Mouse (Mus musculus): ENCODE data around the gene Fbxw7. TPM values are rescaled to one million over a fixed set of nuclear protein-coding genes. Genes with fewer than 3 reads are reported as not detected.

The Fbxw7 gene
- polyA plus RNA-seq, 1 experiment from 2014 or later = 15.5 TPM

- no peak overlapping the region for H3K27ac ChIP-seq (ENCODE audit: low read depth, low read length)
- no peak for DNase-seq (ENCODE audit: low spot score, missing footprints)
- no peaks in the 10 kb centered on the region; the same call in 1 of the 2 replicates for H3K9me3 ChIP-seq (ENCODE audit: control insufficient read depth, low read length)
- H3K36me3 ChIP-seq (ENCODE audit: control insufficient read depth, insufficient read depth, low read length) = no peaks in the 10 kb centered on the region
- no peaks in the 10 kb centered on the region for H3K27me3 ChIP-seq (ENCODE audit: control insufficient read depth, insufficient read depth, low read length)
- ATAC-seq (ENCODE audit: low FRiP score) = no peak
- H3K4me1 ChIP-seq (ENCODE audit: control insufficient read depth, insufficient read depth, low read length) = no peaks in the 10 kb centered on the region
- 91% methylated on average over 4 of the region's 4 CpGs for WGBS
- no peak overlapping the region for H3K4me2 ChIP-seq
- H3K4me3 ChIP-seq (ENCODE audit: low read depth, low read length) = no peak overlapping the region
- H3K9ac ChIP-seq (ENCODE audit: low read length) = no peak overlapping the region
Observed at GRCm38 (mm10) chr3:84787914-84788313, 27.2 kb upstream of the Fbxw7 start.

GRCm38 (mm10) chr3:84804036-84804435 lies 11.0 kb upstream of the Fbxw7 start:
- H3K4me3 ChIP-seq (ENCODE audit: low read depth, low read length) = no peak overlapping the region
- ATAC-seq (ENCODE audit: low FRiP score) = no peak
- H3K9me3 ChIP-seq (ENCODE audit: control insufficient read depth, low read length) = no peaks in the 10 kb centered on the region
- WGBS = 75% methylated on average over 9 of the region's 9 CpGs
- no peak overlapping the region for H3K4me2 ChIP-seq
- no peak overlapping the region for H3K9ac ChIP-seq (ENCODE audit: low read length)
- H3K4me1 ChIP-seq (ENCODE audit: control insufficient read depth, insufficient read depth, low read length) = no peaks in the 10 kb centered on the region
- DNase-seq (ENCODE audit: low spot score, missing footprints) = no peak
- H3K27me3 ChIP-seq (ENCODE audit: control insufficient read depth, insufficient read depth, low read length) = no peaks in the 10 kb centered on the region
- H3K27ac ChIP-seq (ENCODE audit: low read depth, low read length) = no peak overlapping the region
- no peaks in the 10 kb centered on the region for H3K36me3 ChIP-seq (ENCODE audit: control insufficient read depth, insufficient read depth, low read length)

GRCm38 (mm10) chr3:84806206-84806605 lies 8.9 kb upstream of the Fbxw7 start:
- WGBS = 86% methylated on average over 2 of the region's 2 CpGs
- ATAC-seq (ENCODE audit: low FRiP score) (no peak), DNase-seq (ENCODE audit: low spot score, missing footprints) (no peak)
- Histone ChIP-seq H3K4me1 (ENCODE audit: control insufficient read depth, insufficient read depth, low read length) (no peaks in the 10 kb centered on the region), H3K9me3 (ENCODE audit: control insufficient read depth, low read length) (no peaks in the 10 kb centered on the region), H3K4me3 (ENCODE audit: low read depth, low read length) (no peak overlapping the region), H3K4me2 (no peak overlapping the region), H3K9ac (ENCODE audit: low read length) (no peak overlapping the region), H3K27ac (ENCODE audit: low read depth, low read length) (no peak overlapping the region), H3K36me3 (ENCODE audit: control insufficient read depth, insufficient read depth, low read length) (no peaks in the 10 kb centered on the region), H3K27me3 (ENCODE audit: control insufficient read depth, insufficient read depth, low read length) (no peaks in the 10 kb centered on the region)

GRCm38 (mm10) chr3:84807826-84808225 lies 7.2 kb upstream of the Fbxw7 start:
- Histone ChIP-seq H3K4me2 (no peak overlapping the region), H3K9ac (ENCODE audit: low read length) (no peak overlapping the region), H3K36me3 (ENCODE audit: control insufficient read depth, insufficient read depth, low read length) (no peaks in the 10 kb centered on the region), H3K4me1 (ENCODE audit: control insufficient read depth, insufficient read depth, low read length) (0 out of 2 replicates have a peak, but pooled peaks cover 4% of the 10 kb centered on the region), H3K9me3 (ENCODE audit: control insufficient read depth, low read length) (no peaks in the 10 kb centered on the region), H3K27ac (ENCODE audit: low read depth, low read length) (no peak overlapping the region), H3K4me3 (ENCODE audit: low read depth, low read length) (no peak overlapping the region), H3K27me3 (ENCODE audit: control insufficient read depth, insufficient read depth, low read length) (no peaks in the 10 kb centered on the region)
- ATAC-seq (ENCODE audit: low FRiP score) = no peak
- no peak for DNase-seq (ENCODE audit: low spot score, missing footprints)
- WGBS = 79% methylated on average over 3 of the region's 3 CpGs

- DNase-seq (ENCODE audit: low spot score, missing footprints) (no peak), ATAC-seq (ENCODE audit: low FRiP score) (no peak)
- no peaks in the 10 kb centered on the region for H3K27me3 ChIP-seq (ENCODE audit: control insufficient read depth, insufficient read depth, low read length)
Observed at GRCm38 (mm10) chr3:84808906-84809305, 6.2 kb upstream of the Fbxw7 start.

GRCm38 (mm10) chr3:84810803-84811202 lies 4.3 kb upstream of the Fbxw7 start:
- H3K4me3 ChIP-seq (ENCODE audit: low read depth, low read length) = no peak overlapping the region
- no peaks in the 10 kb centered on the region for H3K27me3 ChIP-seq (ENCODE audit: control insufficient read depth, insufficient read depth, low read length)

More at GRCm38 (mm10) chr3:84808906-84809305, 6.2 kb upstream of the Fbxw7 start:
- Histone ChIP-seq H3K36me3 (ENCODE audit: control insufficient read depth, insufficient read depth, low read length) (no peaks in the 10 kb centered on the region), H3K9ac (ENCODE audit: low read length) (no peak overlapping the region), H3K27ac (ENCODE audit: low read depth, low read length) (no peak overlapping the region), H3K4me1 (ENCODE audit: control insufficient read depth, insufficient read depth, low read length) (0 out of 2 replicates have a peak, but pooled peaks cover 7% of the 10 kb centered on the region), H3K4me3 (ENCODE audit: low read depth, low read length) (no peak overlapping the region), H3K9me3 (ENCODE audit: control insufficient read depth, low read length) (no peaks in the 10 kb centered on the region), H3K4me2 (no peak overlapping the region)

GRCm38 (mm10) chr3:84813436-84814156 lies 1.5 kb upstream of the Fbxw7 start:
- Histone ChIP-seq H3K4me1 (ENCODE audit: control insufficient read depth, insufficient read depth, low read length) (peaks cover 17% of the 10 kb centered on the region), H3K27ac (ENCODE audit: low read depth, low read length) (peak overlapping the region; percentile 91), H3K27me3 (ENCODE audit: control insufficient read depth, insufficient read depth, low read length) (no peaks in the 10 kb centered on the region), H3K4me2 (peak overlapping the region; percentile 74), H3K9ac (ENCODE audit: low read length) (peak overlapping the region; percentile 85), H3K9me3 (ENCODE audit: control insufficient read depth, low read length) (no peaks in the 10 kb centered on the region), H3K36me3 (ENCODE audit: control insufficient read depth, insufficient read depth, low read length) (no peaks in the 10 kb centered on the region), H3K4me3 (ENCODE audit: low read depth, low read length) (peak overlapping the region; percentile 71)
- DNase-seq (ENCODE audit: low spot score, missing footprints) (peak; percentile 83), ATAC-seq (ENCODE audit: low FRiP score) (peak; percentile 53)
- WGBS = under 1% methylated on average over 29 of the region's 29 CpGs

More at GRCm38 (mm10) chr3:84810803-84811202, 4.3 kb upstream of the Fbxw7 start:
- DNase-seq (ENCODE audit: low spot score, missing footprints) (no peak), ATAC-seq (ENCODE audit: low FRiP score) (no peak)
- H3K4me2 ChIP-seq = no peak overlapping the region
- H3K4me1 ChIP-seq (ENCODE audit: control insufficient read depth, insufficient read depth, low read length) = peaks cover 9% of the 10 kb centered on the region; the same call in 1 of the 2 replicates
- H3K27ac ChIP-seq (ENCODE audit: low read depth, low read length) = no peak overlapping the region
- H3K9ac ChIP-seq (ENCODE audit: low read length) = no peak overlapping the region
- no peaks in the 10 kb centered on the region for H3K9me3 ChIP-seq (ENCODE audit: control insufficient read depth, low read length)
- no peaks in the 10 kb centered on the region for H3K36me3 ChIP-seq (ENCODE audit: control insufficient read depth, insufficient read depth, low read length)

- ATAC-seq (ENCODE audit: low FRiP score) (peak; percentile 98), DNase-seq (ENCODE audit: low spot score, missing footprints) (peak; percentile 100)
- peak overlapping the region; percentile 91 for H3K27ac ChIP-seq (ENCODE audit: low read depth, low read length)
- peaks cover 17% of the 10 kb centered on the region for H3K4me1 ChIP-seq (ENCODE audit: control insufficient read depth, insufficient read depth, low read length)
- under 1% methylated on average over 57 of the region's 60 CpGs for WGBS
- peak overlapping the region; percentile 71 for H3K4me3 ChIP-seq (ENCODE audit: low read depth, low read length)
- H3K4me2 ChIP-seq = peak overlapping the region; percentile 99
- H3K9ac ChIP-seq (ENCODE audit: low read length) = peak overlapping the region; percentile 90
- no peaks in the 10 kb centered on the region for H3K9me3 ChIP-seq (ENCODE audit: control insufficient read depth, low read length)
- H3K36me3 ChIP-seq (ENCODE audit: control insufficient read depth, insufficient read depth, low read length) = no peaks in the 10 kb centered on the region
- H3K27me3 ChIP-seq (ENCODE audit: control insufficient read depth, insufficient read depth, low read length) = no peaks in the 10 kb centered on the region
Observed at GRCm38 (mm10) chr3:84814157-84814761, 809 bp upstream of the Fbxw7 start.

GRCm38 (mm10) chr3:84815461-84815860 lies 393 bp downstream of the Fbxw7 start:
- under 1% methylated on average over 29 of the region's 29 CpGs for WGBS
- H3K9ac ChIP-seq (ENCODE audit: low read length) = peak overlapping the region; percentile 90
- peak; percentile 91 for DNase-seq (ENCODE audit: low spot score, missing footprints)
- H3K9me3 ChIP-seq (ENCODE audit: control insufficient read depth, low read length) = no peaks in the 10 kb centered on the region
- no peaks in the 10 kb centered on the region for H3K36me3 ChIP-seq (ENCODE audit: control insufficient read depth, insufficient read depth, low read length)
- peaks cover 17% of the 10 kb centered on the region for H3K4me1 ChIP-seq (ENCODE audit: control insufficient read depth, insufficient read depth, low read length)
- peak overlapping the region; percentile 71 for H3K4me3 ChIP-seq (ENCODE audit: low read depth, low read length)
- no peaks in the 10 kb centered on the region for H3K27me3 ChIP-seq (ENCODE audit: control insufficient read depth, insufficient read depth, low read length)
- peak overlapping the region; percentile 91; the same call in 1 of the 2 replicates for H3K27ac ChIP-seq (ENCODE audit: low read depth, low read length)
- 0 out of 2 replicates have a peak, but pooled peaks have one; percentile 1 for ATAC-seq (ENCODE audit: low FRiP score)
- H3K4me2 ChIP-seq = peak overlapping the region; percentile 99
